Mouse (Mus musculus) small intestine, adult 2 months (tissue): ENCODE measurements around the gene Zfp553.

Experiments
- CTCF ChIP-seq: fragments of 200-500 bp; IDR thresholded peaks from 2 replicates; pipeline ENCODE4 v1.5.1; 2012; ENCODE audit warnings: low read depth, mild to moderate bottlenecking, control low read depth, inconsistent platforms, low read length, moderate library complexity, mixed read lengths; ENCODE audit not compliant: insufficient replicate concordance, insufficient read length; ENCODE audit errors: extremely low read depth
- POLR2A ChIP-seq: fragments of 200-500 bp; IDR thresholded peaks from 2 replicates; pipeline ENCODE4 v1.6.1; 2012; ENCODE audit warnings: low read depth, mild to moderate bottlenecking, control low read depth, inconsistent platforms, low read length, moderate library complexity

DNA sequence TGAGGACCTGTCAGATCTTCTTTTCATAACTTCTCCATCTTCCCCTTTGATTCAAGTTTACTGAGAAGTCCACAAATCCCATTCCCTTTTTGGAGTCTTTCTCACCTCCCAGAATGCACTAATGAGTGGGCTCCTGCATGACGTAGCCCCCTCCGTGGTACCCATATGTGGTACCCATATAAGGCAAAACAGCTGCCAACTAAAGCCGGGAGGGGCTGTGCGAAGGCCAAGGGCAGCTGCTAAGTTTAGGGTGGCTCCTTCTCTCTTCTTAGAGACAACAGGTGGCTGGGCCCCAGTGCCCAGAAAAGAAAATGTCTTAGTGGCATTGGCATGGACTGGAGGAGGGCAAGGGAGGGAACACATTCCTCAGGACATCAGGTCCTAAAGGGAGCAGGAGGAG is 22.6 kb upstream of the Zfp553 start:
- TF ChIP-seq CTCF, result no peak
- TF ChIP-seq POLR2A, result no peak
